Mouse (Mus musculus) limb, embryonic 13.5 days (tissue): ENCODE results near the gene Myo1e. TPM values are rescaled to one million over a fixed set of nuclear protein-coding genes. Genes with fewer than 3 reads are reported as not detected.
"Not testable (repeated sequence)": the region's sequence is repeated elsewhere in the genome, so short reads cannot be mapped to it uniquely, and the experiment has no call there.

ENCODE experiments used
- ATAC-seq: fragments of 200-750 bp; cut with Nextera tagmentation; 2 replicates; pipeline ENCODE4 v1.8.0; 2017; ENCODE audit warnings: low read depth, moderate number of reproducible peaks, moderate TSS enrichment; ENCODE audit not compliant: low FRiP score
- H3K27ac ChIP-seq: fragments of 300-500 bp; sonication (generic); 2 replicates; pipeline ENCODE4 v1.5.1; 2015; ENCODE audit warnings: inconsistent platforms, mild to moderate bottlenecking, moderate library complexity
- H3K27me3 ChIP-seq: fragments of 300-500 bp; sonication (generic); 2 replicates; pipeline ENCODE4 v1.6.1; 2015; ENCODE audit warnings: mild to moderate bottlenecking, inconsistent platforms
- H3K36me3 ChIP-seq: fragments of 300-500 bp; sonication (generic); 2 replicates; pipeline ENCODE4 v1.6.1; 2015; ENCODE audit warnings: inconsistent platforms, mild to moderate bottlenecking, moderate library complexity
- H3K4me1 ChIP-seq: fragments of 300-500 bp; sonication (generic); 2 replicates; pipeline ENCODE4 v1.6.1; 2015; ENCODE audit warnings: inconsistent platforms
- H3K4me2 ChIP-seq: fragments of 300-500 bp; sonication (generic); replicated peaks from 2 replicates; pipeline ENCODE4 v1.6.1; 2015; ENCODE audit warnings: inconsistent platforms, mild to moderate bottlenecking, moderate library complexity
- H3K4me3 ChIP-seq: fragments of 300-500 bp; sonication (generic); 2 replicates; pipeline ENCODE4 v1.5.1; 2015; ENCODE audit warnings: moderate library complexity, mild to moderate bottlenecking, inconsistent platforms
- H3K9ac ChIP-seq: fragments of 300-500 bp; sonication (generic); 2 replicates; pipeline ENCODE4 v1.6.1; 2015; ENCODE audit warnings: mild to moderate bottlenecking, inconsistent platforms
- H3K9me3 ChIP-seq: fragments of 300-500 bp; sonication (generic); 2 replicates; pipeline ENCODE4 v1.6.1; 2016; ENCODE audit warnings: inconsistent platforms
- WGBS: fragments of 180-500 bp; shearing (Covaris S2); methylation state at CpG from one replicate; pipeline ENCODE4 v1.1.7; 2015; 5-methylcytosine and 5-hydroxymethylcytosine counted together
- polyA plus RNA-seq: library from polyadenylated mRNA; unstranded; fragments of >200 nt; fragmentation: Nextera tagmentation; extraction: Ambion mirVana; gene quantifications from 2 replicates; pipeline ENCODE4 v1.2.1, GENCODE M21; 2015

Gene Myo1e
- polyA plus RNA-seq, 1 experiment from 2014 or later: 23.7 TPM

DNA sequence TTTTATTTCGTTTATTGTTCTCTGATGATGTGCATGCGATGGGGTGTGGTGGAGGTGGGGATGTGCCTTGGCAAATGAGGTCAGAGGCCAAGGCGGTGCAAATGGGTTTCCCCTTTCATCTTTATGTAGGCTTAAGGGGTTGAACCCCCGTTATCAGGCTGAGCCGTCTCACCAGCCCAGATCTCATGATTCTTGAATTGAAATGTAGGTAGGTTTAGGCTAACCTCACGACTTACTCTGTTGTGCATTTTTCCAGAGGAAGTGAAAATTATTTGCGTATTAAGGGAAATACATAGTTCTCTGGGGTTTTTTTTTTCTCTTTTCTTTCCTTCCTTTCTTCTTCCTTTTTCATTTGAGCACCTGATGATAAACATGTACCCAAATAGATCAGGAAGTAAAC, 37.0 kb downstream of the Myo1e start:
- Histone ChIP-seq H3K4me2 (no peak overlapping the region), H3K4me3 (no peak overlapping the region), H3K36me3 (no peaks in the 10 kb centered on the region), H3K9me3 (no peaks in the 10 kb centered on the region), H3K9ac (no peak overlapping the region), H3K27me3 (no peaks in the 10 kb centered on the region), H3K27ac (no peak overlapping the region), H3K4me1 (peaks cover 37% of the 10 kb centered on the region)
- ATAC-seq: no peak
- WGBS: 59% methylated on average over 7 of the region's 7 CpGs

DNA sequence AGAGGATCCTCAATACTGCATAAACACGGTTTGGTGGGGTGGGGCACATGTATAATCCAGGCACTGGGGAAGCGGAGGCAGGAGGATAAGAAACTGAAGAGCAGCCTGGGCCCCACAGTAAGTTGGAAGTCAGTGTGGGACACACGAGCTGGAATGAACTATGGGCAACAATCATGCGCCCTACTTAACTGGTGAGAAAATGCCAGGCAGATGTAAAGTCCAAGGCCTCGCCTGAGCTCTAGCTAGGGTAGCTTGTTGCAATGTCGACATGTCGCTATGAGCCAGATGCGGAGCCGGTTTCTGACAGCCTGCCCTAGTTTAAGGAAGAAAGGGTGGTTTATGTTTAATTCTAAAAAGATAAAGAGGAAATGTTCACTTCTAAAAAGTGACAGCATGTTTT, 37.9 kb downstream of the Myo1e start:
- Histone ChIP-seq H3K4me1 (peaks cover 45% of the 10 kb centered on the region), H3K27ac (no peak overlapping the region), H3K4me2 (no peak overlapping the region), H3K36me3 (no peaks in the 10 kb centered on the region), H3K9ac (no peak overlapping the region), H3K9me3 (no peaks in the 10 kb centered on the region), H3K27me3 (no peaks in the 10 kb centered on the region), H3K4me3 (no peak overlapping the region)
- WGBS: 93% methylated on average over 9 of the region's 9 CpGs
- ATAC-seq: no peak

DNA sequence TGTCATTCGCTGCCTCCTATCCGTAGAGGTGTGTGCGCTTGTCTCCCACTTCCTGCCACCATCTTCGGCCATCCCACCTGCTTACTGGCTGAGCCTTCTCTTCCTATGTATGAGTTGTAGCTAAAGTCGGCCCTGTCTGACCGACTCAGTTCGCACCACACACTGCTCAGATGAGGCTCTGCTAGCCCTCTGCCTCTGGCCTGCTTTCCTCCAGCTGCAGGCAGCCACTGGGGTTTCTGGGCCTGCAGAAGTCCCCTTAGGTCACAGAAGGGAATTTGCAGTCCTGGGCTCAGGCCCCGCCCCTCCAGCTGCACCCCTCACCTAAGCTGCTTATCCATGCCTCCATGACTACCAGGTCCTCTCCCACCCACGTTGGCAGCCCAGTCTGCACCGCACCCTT, 39.3 kb downstream of the Myo1e start:
- WGBS: 65% methylated on average over 10 of the region's 10 CpGs
- Histone ChIP-seq H3K9me3 (no peaks in the 10 kb centered on the region), H3K9ac (no peak overlapping the region), H3K27me3 (no peaks in the 10 kb centered on the region), H3K4me2 (no peak overlapping the region), H3K4me3 (no peak overlapping the region), H3K4me1 (peaks cover 42% of the 10 kb centered on the region), H3K27ac (no peak overlapping the region), H3K36me3 (no peaks in the 10 kb centered on the region)
- ATAC-seq: no peak

DNA sequence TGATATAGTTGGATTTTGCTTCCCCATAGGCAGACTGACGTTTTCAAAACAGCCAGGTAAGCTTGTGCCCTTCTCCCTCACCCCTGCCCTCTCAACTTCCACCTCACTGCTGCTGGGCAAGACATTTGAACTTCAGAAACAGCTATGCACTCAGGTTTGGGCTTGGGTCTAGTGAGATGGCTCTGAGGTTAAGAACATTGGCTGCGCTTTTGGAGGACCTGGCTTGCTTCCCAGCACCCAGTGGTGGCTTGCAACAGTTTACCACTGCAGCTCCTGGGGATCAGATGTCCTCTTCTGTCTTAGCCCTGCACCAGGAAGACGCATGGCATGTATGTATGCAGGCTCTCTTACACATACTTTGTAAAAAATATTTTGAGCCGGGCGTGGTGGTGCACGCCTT, 40.9 kb downstream of the Myo1e start:
- no peaks in the 10 kb centered on the region for H3K9me3 ChIP-seq
- H3K9ac ChIP-seq: no peak overlapping the region
- H3K4me1 ChIP-seq: peaks cover 35% of the 10 kb centered on the region
- no peak overlapping the region for H3K4me2 ChIP-seq
- H3K4me3 ChIP-seq: no peak overlapping the region
- H3K27ac ChIP-seq: no peak overlapping the region
- 89% methylated on average over 6 of the region's 6 CpGs for WGBS
- no peaks in the 10 kb centered on the region for H3K27me3 ChIP-seq
- no peak for ATAC-seq
- no peaks in the 10 kb centered on the region for H3K36me3 ChIP-seq

DNA sequence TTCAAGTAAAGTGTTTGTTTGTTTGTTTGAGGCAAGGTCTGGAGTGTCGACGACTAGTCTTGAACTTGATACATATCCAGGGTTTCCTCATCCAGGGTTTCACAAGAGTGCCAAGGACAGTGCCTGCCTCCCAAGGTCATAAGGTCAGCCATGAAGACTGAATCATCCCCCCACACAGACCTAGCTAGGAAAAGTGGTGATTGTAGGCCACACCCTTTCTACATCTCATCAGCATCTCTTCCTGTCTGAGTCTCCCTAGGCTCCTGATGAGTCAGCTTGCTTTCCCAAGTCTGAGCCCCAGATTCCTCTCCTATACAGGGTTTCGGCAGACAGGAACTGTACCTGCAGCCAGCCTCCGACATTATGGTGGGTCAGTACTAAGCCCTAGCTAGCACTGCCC, 41.7 kb downstream of the Myo1e start:
- no peak overlapping the region for H3K9ac ChIP-seq
- H3K36me3 ChIP-seq: no peaks in the 10 kb centered on the region
- no peaks in the 10 kb centered on the region for H3K9me3 ChIP-seq
- 86% methylated on average over 4 of the region's 4 CpGs for WGBS
- H3K27me3 ChIP-seq: no peaks in the 10 kb centered on the region
- no peak overlapping the region for H3K27ac ChIP-seq
- H3K4me2 ChIP-seq: no peak overlapping the region
- H3K4me1 ChIP-seq: peaks cover 28% of the 10 kb centered on the region
- no peak overlapping the region for H3K4me3 ChIP-seq
- ATAC-seq: no peak

DNA sequence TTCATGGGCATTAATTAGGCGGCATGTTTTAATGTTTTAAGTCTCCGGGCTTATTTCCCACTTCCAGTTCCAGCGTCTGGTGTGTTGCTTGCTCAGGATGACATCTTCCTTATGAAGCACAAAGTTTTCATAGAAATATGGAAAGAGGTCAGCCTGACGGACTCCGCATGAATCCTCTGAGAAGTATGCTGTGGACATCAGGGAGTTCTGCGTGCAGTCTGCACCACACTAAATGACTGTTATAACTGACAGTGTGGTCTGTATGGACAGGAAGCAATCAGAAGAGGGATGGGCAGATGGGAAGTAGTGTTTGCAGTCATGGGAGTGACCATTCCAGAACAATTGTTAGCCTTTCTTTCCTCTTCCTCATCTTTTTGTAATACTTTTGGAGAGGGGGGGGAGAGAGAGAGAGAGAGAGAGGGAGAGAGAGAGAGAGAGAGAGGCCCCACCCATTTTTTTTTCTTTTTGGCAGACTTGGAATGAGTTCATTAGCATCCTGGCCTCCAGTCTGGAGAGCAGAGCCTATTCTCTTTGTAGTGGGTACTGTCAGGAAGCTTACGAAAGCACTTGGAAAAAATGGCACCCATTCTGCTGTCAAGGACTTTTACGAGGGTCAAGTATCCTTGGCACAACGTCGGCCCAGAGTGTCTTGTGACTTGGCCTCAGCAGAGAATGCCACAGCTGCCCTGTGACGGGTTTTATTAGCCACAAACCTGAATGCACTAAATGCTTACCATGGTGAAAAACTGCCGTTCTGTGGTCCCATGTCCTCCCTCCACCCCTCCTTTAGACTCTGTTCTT, 42.9 kb downstream of the Myo1e start:
- WGBS: 42% methylated on average over 12 of the region's 12 CpGs
- H3K27ac ChIP-seq: no peak overlapping the region

DNA sequence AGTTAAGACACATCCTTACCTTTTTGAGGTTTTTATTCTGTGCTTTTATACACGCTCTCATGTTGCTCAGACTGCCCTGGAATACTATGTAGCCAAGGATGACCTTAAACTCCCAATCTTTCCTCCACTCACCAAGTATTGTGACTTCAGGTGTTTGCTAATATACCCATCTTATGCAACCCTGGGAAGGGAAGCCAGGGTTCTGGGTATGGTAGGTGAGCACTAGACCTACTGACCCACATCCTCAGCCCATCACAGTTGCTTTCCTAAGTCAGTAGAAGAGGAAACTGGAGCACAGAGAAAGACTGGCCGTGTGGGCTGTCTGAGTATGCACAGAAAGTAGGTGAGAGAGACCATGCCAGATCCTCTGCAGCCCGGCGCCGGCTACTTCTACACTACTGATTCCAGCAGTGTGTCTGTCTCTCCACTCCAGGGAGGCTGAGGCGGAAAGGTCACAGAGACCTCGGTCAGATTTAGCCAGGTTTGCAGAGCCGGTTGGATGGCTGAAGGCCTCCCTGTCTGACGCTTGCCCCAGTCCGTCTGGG, 44.4 kb downstream of the Myo1e start:
- H3K4me2 ChIP-seq: no peak overlapping the region
- H3K4me1 ChIP-seq: peaks cover 25% of the 10 kb centered on the region
- H3K27me3 ChIP-seq: no peaks in the 10 kb centered on the region
- H3K27ac ChIP-seq: no peak overlapping the region
- ATAC-seq: no peak
- H3K9ac ChIP-seq: no peak overlapping the region
- H3K36me3 ChIP-seq: no peaks in the 10 kb centered on the region
- no peak overlapping the region for H3K4me3 ChIP-seq
- H3K9me3 ChIP-seq: no peaks in the 10 kb centered on the region
- WGBS: 86% methylated on average over 10 of the region's 10 CpGs

More for the DNA sequence above, 42.9 kb downstream of the Myo1e start:
- Histone ChIP-seq H3K4me2 (no peak overlapping the region), H3K9me3 (no peaks in the 10 kb centered on the region), H3K4me1 (peaks cover 25% of the 10 kb centered on the region), H3K36me3 (no peaks in the 10 kb centered on the region), H3K9ac (no peak overlapping the region), H3K4me3 (no peak overlapping the region), H3K27me3 (no peaks in the 10 kb centered on the region)
- no peak for ATAC-seq

DNA sequence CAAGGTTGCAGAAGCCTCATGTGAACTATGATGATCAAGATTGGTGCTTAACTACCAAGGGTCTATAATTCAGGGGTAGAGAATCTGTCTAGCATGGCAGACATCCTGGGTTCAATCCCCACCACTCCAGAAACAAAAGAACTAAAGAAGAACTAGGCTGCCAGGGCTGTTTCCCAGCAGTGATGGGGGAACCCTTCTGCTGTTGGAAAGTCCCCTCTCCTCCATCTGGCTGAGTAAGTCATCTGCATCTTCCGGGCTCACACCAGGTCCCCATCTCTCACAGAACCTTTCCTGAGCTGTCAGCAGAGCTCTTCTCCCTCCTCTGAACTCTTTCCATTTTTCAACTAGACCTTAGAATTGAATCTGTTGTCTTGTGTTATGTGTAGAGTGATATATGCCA, 45.9 kb downstream of the Myo1e start:
- WGBS: 67% methylated on average over 1 of the region's 1 CpGs
- Histone ChIP-seq H3K27me3 (no peaks in the 10 kb centered on the region), H3K4me2 (no peak overlapping the region), H3K4me3 (no peak overlapping the region), H3K36me3 (no peaks in the 10 kb centered on the region), H3K27ac (no peak overlapping the region), H3K4me1 (peaks cover 37% of the 10 kb centered on the region), H3K9ac (no peak overlapping the region), H3K9me3 (no peaks in the 10 kb centered on the region)
- no peak for ATAC-seq

DNA sequence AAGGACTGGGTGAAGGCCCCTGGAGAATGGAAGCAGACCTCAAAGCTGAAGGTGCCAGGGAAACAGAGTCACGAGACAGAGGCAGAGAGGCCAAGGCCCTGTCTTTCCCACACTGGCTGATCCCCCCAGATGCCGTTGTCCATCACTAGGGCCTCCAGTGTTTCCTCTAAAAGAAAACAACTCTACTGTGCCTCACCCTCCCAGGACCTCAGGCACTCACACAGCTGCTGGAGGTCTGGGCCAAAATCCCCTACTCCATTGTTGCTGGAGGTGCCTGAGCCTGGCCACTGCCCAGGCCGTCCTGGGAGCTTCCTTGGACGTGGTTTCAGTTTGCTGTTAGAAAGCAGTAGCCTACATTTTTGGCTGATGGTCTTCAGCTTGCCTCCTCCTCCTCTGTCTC, 47.9 kb downstream of the Myo1e start:
- WGBS: 81% methylated on average over 4 of the region's 4 CpGs
- H3K4me1 ChIP-seq: peaks cover 39% of the 10 kb centered on the region
- ATAC-seq: no peak
- no peak overlapping the region for H3K9ac ChIP-seq
- H3K27me3 ChIP-seq: no peaks in the 10 kb centered on the region
- H3K4me3 ChIP-seq: no peak overlapping the region
- H3K9me3 ChIP-seq: no peaks in the 10 kb centered on the region
- H3K27ac ChIP-seq: no peak overlapping the region
- no peaks in the 10 kb centered on the region for H3K36me3 ChIP-seq
- no peak overlapping the region for H3K4me2 ChIP-seq

DNA sequence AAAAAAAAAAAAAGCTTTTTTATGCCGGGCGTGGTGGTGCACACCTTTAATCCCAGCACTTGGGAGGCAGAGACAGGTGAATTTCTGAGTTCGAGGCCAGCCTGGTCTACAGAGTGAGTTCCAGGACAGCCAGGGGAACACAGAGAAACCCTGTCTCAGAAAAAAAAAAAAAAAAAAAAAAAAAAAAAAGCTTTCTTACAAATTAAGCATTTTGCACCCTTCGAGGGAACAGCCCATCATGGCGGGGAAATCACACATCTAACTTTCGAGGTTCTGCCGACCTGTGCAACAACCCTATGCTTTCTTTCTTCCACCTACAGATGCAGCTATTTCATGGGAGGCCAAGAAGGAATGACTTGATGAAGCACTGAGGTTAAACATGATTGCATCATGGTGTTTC, 48.9 kb downstream of the Myo1e start:
- H3K4me1 ChIP-seq: peaks cover 40% of the 10 kb centered on the region
- 97% methylated on average over 7 of the region's 7 CpGs for WGBS
- not testable (repeated sequence) for H3K9me3 ChIP-seq, H3K4me2 ChIP-seq, H3K27ac ChIP-seq, H3K4me3 ChIP-seq, H3K36me3 ChIP-seq, H3K27me3 ChIP-seq, H3K9ac ChIP-seq, ATAC-seq

DNA sequence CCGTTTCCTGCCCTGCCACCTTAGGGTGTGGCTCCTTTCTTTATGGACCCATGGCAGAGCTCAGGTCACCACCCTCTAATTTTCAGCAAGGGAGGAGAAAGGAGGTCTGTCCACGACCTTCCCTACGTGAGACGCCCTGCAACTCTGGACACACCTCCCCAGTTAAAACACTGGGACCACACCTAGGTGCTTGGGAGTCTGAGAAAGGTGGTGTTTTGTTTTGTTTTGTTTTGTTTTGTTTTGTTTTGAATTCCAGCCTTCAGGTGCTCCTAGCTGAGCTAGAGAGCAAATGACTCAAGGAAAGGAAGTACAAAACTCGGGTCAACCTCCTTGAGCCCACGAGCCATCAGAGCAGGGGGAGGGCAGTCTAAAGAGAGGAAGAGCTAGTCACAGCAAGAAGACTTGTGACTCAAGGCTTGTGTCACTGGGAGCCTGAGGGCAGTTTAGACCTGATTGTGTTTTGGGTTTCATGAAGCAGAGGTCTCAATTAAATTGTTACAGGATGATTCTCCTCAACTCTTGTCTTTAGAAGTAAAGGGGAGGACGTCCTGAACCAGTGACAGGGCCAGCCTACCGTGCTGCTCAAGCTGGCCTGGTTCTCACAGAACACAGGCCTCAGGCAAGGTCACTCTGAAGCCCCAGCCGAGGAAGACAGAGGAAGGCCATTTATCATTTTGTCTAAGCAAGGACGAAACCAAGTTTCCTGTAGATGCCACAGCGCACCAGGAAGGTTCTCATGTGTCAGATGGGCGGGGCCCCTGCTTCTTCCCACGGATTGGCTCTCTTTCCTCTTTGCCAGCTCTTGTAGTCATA, 50.3 kb downstream of the Myo1e start:
- Histone ChIP-seq H3K4me2 (peak overlapping the region; percentile 39; the same call in 1 of the 2 replicates), H3K4me3 (no peak overlapping the region), H3K27ac (no peak overlapping the region), H3K9me3 (no peaks in the 10 kb centered on the region), H3K9ac (no peak overlapping the region), H3K4me1 (peaks cover 46% of the 10 kb centered on the region), H3K27me3 (no peaks in the 10 kb centered on the region), H3K36me3 (no peaks in the 10 kb centered on the region)
- no peak for ATAC-seq
- 38% methylated on average over 13 of the region's 13 CpGs for WGBS

DNA sequence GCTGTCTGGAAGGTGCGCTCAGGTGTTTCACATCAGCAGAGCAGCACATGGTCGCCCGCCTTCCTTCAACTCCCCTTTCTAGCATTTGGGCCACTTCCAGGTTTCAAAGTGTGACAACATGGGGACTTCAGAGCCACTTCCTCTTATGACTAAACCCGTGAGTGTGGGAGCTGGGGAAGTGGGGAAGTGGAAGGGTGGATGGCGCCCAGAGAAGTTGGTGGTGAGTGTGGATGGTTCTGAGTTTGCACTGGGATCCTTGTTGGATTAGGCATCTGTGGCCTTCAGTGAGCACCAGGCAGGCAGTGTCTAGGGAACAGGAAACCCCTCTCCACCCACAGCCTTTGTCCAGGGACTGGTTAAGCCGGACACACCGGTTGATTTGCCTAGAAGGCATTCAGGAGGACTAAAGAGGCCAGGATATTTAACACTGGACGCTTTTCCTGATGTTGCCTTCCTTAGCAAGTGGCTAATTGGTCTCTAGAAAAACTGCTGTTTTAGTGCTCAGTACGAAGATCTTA, 53.2 kb downstream of the Myo1e start:
- no peak for ATAC-seq
- Histone ChIP-seq H3K4me2 (no peak overlapping the region), H3K27me3 (no peaks in the 10 kb centered on the region), H3K9me3 (no peaks in the 10 kb centered on the region), H3K4me3 (no peak overlapping the region), H3K27ac (no peak overlapping the region), H3K4me1 (peaks cover 60% of the 10 kb centered on the region), H3K9ac (no peak overlapping the region), H3K36me3 (no peaks in the 10 kb centered on the region)
- WGBS: 43% methylated on average over 9 of the region's 9 CpGs
